Mouse (Mus musculus): ENCODE data around the gene Spred1. TPM values are rescaled to one million over a fixed set of nuclear protein-coding genes. Genes with fewer than 3 reads are reported as not detected.
A peak's percentile ranks its signal among the peaks of the same experiment; 100 is the strongest.
"Not testable (repeated sequence)": the region's sequence is repeated elsewhere in the genome, so short reads cannot be mapped to it uniquely, and the experiment has no call there.

Gene Spred1
- total RNA-seq, 4 experiments from 2014 or later, result 108 to 149 (median 118) TPM

DNA sequence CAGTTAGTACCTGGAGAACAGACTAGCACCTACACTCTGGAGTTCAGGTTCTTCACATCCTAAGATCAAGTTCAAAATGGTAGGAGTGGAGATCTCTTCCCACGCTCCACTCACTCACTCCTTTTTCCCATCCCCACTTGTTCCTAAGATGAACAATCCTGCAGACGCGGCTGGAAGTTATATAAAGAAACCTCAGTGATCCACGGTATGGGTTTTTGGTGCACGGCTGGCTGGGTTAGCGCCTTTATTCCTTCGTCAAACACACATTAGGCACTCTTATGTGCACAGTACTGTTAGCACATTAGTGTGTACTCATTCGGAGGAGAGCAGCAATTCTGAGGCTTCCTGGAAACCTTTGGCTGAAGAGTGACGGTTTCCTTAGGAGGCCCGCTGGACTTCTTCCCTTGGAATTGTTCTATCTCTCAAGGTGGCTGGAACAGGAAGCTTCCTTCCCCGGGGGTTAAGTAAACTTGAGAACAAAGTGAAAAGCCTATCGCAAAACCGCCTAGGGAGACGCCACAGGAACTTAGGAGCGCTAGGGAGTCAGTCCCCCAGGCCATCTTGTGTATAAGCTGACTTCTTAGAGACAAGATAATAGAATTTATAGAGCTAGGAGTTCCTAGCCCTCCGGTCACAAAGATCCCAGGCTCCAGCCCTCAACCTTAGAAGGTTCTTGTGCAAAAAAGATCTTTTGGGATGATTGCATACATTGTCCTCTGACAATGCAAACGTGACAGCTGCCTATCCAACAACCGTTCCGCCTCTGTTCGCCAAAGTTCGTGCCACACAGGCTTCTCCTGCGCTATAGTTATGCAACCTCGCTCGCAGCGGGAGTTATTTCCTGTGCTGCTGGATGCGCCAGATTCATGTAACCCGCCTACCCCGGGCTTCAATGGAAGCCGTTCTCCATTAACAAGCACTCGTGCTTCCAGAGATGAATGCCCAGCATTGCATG lies 1.6 kb upstream of the Spred1 start:
- peak; percentile 78 to 86 for DNase-seq (ENCODE audit: low spot score in 2 of 2)

DNA sequence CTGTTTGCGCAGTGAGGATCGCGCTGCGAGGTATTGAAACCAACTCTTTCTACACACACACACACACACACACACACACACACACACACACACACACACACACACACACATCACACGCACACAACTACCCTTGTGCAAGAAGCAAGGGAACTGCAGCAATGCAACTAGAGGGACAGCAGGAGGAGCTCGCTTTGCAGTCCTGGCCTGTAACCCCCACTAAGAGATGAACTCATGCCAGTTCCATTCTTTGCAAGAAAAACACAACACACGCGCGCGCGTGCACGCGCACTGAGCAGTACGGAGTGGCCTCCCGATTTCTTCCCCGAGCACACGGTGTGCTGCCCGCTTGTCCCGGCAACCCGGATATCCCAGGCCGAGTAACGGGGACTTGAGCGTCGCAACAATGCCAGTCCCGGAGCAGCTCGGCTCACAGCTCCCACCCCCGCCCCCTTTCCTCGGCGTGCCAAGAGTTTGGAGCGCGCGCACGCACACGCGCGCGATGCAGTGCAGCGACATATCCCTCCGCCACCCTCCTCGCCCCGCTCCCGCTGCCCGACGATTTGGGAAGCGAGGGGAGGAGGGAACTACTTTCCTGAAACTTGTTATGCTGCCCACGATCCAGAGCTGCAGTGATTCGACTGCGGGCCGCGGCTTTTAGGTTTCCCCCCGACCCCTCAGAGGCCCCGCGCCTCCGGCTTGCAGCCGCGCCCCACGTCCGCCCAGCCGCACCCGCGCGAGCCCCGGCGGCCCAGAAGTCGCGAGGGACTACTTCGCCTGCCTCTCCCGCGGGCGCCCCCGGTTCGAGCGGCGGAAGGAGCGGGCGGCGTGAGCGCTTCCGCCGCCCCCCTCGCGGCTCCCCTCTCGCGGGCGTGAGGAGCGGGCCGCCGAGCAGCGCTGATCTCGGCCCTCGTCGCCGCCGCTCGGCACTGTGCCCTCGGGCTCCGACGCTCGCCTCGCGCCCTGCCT lies 645 bp upstream of the Spred1 start:
- peak; percentile 87 for DNase-seq (ENCODE audit: low spot score in 2 of 2)

DNA sequence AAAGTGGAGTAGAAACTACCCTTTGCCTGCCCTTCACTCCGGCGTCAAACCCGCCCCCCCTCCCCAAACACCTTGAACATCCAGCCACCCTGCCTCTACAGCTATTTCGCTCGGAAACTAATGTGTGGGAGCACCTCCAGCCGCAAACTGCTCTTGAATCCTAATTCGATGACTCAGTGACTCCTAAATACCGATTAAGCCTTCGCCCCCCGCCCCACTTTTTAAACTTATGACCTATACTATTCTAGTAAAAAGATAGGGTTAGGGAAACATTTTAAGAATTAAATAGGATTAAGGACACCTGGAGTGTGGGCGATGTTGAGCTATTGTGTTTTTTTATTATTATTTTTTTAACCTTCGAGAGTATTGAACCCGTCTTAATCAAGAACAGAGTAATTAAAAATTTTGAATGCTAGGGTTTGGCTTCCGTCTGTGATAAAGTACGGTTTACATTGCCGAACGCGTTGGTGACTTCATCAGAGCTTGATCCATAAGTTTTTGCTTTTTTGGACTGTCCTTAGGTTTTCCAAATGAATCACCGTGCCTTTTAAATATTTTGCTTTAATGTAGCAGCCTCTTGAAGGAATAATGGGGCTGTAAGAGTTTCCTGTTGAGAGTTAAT lies 921 bp downstream of the Spred1 start:
- DNase-seq (ENCODE audit: low spot score in 2 of 2), result no peak

DNA sequence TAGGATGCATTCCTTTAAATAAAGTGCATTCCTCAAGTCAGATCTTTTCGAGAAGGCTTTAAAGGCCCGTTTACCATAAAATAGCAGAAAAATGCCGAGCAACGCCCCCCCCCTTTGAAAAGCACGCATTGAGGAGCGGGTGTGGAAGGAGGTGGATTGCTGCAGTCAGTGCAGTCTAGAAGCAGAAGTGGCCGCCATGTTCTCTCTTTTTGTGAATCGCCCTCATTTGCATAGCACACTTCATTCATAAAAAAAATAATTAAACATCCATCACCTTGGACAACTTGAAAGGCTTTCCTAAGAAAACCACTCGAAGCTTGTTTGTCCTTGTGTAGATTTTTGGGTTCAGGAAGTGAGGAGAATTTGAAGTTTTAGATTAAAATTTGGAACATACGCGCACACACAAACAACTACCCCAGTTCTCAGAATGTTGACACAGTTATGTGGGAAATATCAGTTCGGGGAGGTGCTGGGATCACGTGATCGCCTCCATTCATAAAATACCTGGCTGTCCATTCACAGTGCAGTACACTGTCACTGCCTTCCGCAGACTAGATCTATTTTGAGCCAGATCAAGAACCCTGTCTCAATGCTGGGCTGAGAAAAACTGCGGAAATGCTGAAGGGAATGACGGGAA lies 1.6 kb downstream of the Spred1 start:
- DNase-seq (ENCODE audit: low spot score in 2 of 2), result peak; percentile 18 to 41

DNA sequence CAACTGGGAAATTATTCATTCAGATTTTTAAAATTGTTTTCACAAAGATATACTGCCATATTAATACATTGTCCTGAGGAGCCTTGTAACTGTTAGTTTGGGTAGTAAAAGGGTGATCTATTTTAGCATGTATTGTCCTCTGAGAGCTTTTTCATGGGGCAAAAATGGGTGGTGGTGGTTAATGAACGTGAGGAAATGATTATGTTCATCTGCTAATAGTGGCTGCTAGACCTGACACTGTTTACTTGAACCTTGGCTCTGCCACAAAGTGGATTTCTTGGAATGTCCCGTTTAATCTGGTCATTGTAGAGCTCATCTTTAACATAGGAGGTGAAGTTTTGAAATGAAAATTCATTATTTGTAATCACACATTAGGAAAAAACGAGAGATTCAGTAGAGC lies 2.5 kb downstream of the Spred1 start:
- DNase-seq (ENCODE audit: low spot score in 2 of 2), result no peak

DNA sequence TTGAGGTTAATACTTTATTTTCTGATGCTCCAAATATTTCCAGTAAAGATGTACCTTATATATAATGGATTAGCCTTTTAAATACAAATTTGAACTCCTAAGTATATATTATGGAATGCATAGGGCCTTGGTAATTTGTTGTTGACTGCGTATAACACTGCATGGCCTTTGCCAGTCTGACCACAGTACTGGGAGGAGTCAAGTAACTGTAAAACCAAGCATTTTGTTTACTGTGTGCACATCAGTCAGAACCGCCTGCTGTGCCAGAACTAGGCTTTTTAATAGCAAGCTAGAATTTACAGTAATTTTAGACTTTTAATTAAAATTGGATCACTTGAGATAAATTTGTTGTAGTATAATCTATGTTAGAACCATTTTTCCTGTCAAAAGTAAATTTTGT lies 3.7 kb downstream of the Spred1 start:
- no peak for DNase-seq (ENCODE audit: low spot score in 2 of 2)

DNA sequence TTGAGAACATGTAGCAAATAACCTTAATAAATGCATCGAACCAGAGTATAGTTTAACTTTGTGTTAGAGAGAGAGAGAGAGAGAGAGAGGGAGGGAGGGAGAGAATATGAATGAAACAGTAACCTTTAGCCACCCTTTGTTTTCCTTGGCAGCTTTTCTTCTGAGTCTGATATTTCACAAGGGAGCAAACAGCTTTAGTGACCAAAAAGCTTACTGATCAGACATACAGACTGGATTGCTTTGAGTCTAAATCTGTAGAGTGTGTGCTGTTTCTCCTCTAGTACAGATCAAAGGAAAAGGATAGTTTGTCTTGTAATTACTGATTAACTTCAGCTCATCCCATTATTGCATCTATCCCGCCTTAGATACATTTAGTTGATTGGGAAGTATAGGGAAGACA lies 8.0 kb downstream of the Spred1 start:
- no peak for DNase-seq (ENCODE audit: low spot score in 2 of 2)

DNA sequence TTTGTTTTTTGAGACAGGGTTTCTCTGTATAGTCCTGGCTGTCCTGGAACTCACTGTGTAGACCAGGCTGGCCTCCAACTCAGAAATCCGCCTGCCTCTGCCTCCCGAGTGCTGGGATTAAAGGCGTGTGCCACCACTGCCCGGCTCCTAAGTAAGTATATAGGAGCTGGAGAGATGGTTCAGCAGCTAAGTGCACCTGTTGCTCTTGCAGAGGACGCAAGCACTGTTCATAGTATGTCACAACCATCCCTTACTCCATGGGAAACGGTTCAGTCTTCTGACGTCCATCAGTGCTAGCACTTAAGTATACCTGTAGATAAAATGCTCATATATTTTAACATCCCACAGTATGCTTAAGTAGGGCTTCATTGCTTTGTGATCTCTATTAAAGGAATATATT lies 9.9 kb downstream of the Spred1 start:
- not testable (repeated sequence) for DNase-seq (ENCODE audit: low spot score in 2 of 2)

DNA sequence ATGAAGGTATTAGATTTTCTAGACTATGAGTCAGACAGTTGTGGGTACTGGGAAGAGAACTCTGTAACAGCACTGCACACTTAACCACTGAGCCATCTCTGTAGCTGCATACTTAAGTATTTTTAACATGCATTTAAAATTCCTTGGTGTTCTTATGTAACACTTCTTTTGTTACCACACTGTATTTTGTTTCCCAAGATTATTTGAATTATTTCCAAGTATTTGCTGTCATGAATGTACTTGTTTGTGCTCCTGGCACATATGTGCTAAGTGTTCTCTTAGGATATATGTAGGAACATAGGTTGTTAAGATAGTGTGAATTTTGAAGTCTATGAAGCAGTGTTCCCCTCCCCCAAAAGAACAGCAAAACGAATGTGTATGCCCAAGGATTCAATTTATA lies 10.7 kb downstream of the Spred1 start:
- DNase-seq (ENCODE audit: low spot score in 2 of 2), result no peak

DNA sequence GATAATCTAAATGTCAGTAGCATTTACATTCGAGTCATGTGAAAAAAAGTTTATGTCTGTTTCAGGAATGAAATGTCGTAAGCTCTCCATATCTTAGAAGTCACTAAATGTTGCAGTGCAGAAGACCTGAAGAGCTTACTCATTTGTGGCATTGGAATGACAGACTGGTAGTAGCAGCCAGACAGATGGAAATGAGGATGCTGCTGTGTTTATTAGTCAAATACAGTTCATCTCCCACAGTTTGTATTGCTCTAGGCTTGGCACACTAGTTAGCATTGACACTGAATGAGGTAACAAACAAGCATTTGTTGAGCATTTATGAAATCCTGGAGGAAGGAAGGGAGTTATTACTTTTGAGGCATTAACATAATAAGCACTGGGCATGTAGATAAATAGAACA lies 12.4 kb downstream of the Spred1 start:
- no peak for DNase-seq (ENCODE audit: low spot score in 2 of 2)

DNA sequence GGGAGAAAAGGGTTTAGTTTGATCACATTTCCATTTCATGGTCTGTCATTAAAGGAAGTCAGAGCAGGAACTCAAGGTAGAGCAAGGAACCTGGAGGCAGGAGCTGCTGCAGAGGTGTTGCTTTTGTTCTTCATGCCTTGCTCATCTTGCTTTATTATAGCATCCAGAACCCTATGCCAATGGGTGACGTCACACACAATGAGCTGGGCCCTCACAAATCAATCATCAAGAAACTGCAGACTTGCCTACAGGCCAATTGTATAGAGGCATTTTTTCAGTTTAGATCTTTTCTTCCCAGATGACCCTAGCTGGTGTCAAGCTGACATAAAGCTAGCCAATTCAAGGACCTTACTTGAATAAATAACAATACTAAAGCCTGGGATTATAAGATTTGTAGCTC lies 16.6 kb downstream of the Spred1 start:
- no peak for DNase-seq (ENCODE audit: low spot score in 2 of 2)

DNA sequence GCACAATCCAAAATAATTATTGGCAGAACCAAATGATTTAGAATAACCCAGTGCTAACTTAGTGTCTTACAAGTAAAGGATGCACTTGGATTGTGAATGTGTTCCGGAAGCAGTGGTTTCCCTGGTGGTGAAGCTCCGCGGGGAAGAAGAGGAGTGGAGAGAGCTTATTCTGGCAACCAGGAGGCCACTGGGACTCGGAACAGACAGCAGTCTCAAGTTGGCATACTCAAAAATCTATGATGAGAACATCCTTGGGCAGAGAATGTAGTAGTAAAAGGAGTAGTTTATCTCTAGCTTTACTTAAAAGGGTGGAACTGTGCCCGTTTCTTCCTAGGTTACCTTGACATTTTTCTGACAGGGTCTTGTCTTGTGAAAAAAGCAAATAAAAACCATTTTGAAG lies 17.8 kb downstream of the Spred1 start:
- DNase-seq (ENCODE audit: low spot score in 2 of 2), result no peak

DNA sequence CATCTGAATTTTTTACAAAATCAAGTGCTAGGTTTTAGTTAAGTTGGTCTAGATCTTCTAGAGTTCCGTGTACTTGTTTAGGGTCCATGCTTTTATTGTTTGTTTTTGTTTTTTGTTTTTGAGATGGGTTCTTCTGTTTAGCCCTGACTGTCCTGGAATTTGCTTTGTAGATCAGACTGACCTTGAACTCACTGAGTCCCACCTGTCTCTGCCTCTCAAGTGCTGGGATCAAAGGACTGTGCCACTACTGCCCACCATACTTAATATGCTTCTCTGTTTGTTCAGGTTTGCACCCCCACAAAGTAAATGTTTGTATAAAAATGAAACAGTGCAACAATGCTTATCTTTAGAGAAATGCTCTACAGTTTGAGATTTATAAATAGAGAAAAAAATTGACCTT lies 18.8 kb downstream of the Spred1 start:
- DNase-seq (ENCODE audit: low spot score in 2 of 2), result no peak

DNA sequence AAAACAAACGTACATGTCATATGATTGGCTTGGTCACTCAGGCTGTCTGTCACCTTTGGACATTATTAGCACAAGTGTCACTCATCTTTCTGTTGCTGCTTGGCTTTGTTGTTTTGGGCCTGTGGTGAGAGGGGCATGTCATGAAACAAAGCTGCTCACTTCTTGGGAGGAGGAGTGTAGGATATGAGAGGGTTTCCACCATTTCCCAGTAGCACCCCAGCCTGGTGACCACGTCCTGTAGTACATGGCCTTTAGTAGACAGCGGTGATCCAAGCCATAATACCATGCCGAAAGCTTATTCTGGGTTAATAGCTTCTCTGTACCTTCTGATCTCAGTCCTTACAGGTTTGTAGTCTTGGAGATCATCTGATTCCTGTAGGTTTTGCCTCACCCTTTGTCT lies 21.9 kb downstream of the Spred1 start:
- no peak for DNase-seq (ENCODE audit: low spot score in 2 of 2)

DNA sequence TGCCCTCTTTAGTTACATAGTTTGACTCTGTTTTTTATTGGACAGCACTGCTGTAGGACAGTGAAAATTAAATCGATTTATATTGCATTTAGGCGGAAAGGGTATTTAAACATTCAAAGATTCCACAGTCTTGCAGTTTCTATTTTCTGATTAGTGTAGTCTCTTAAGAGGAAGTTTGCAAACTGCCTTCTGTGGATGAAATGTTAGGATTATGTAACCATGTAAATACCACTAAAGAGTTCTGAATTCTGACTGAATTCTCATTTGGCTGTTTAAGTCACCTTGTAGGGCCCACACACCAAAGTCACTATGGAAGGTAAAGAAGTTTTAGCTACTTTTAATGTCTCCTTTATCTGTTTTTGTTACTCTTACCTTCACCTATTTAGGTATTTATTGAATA lies 24.9 kb downstream of the Spred1 start:
- DNase-seq (ENCODE audit: low spot score in 2 of 2), result no peak

DNA sequence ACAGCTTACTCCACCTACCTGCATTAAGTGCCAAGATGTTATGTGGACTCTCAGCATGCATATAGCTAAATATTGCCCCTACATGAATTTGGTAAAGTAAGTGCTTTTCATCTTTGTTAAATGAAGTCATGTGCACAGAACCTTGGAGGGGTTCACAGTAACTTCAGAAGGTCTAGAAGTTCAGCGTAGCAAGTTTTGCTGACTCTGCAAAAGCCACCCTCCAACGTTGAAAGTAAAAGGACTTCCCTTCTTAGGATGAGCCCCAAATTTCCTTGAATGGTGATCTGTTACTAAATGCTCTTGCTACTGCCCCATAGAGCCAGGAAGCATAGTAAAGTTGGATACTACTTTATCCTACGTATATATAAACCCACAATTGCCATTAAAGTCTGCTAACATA lies 25.4 kb downstream of the Spred1 start:
- no peak for DNase-seq (ENCODE audit: low spot score in 2 of 2)

DNA sequence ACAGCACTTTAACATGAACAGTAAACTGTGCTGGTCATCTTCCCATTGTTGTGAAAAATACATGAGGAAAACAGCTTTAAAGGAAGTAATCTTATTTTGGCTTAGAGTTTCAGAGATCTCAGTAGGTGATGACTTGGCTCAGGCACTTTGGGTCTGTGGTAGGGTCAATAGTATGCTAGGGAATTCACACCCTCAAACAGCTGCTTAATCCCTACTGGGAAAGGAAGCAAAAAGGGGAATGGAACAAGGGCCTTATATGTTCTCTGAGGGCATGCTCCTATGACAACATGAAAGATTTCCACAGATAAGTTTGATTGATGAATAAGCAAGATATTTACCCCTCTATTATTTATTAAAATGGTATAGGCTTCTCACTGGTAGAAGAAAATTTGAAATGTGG lies 31.0 kb downstream of the Spred1 start:
- DNase-seq (ENCODE audit: low spot score in 2 of 2), result no peak

DNA sequence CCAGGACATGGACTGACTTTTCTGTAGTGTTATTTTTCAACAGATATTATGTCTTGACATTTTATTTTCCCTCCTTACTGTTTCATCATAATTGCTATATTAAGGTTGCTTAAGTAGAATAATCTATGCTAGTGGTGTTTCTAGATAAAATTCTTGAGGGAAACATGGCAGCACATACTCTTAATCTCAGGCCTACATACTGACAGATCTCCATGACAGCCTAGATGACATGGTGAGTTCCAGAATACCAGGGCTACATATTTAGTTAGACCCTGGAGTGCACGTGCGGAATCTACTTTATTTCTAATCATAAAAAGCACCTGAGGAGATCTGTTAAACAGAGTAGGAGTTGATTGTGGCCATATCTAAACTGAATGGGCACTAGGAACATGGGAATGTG lies 47.2 kb downstream of the Spred1 start:
- DNase-seq (ENCODE audit: low spot score in 2 of 2), result no peak

DNA sequence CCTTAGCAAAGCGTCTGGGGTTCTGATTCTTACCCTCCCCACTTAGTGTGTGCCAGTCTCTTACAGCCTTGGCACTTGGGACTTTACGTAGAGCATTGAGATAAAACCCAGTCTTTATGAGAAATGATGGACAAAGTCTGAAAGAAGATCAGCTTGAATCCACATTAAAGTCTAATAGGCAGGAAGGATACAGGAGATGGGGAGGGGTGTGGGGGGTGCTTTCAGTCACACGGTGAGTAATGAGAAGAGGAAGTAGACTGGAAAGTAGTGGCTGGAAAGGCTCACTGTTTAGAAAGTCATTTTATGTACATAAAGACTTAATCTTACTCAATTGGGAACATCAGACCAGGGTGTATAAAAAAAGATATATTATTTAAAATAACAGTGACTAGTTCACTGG lies 47.9 kb downstream of the Spred1 start:
- DNase-seq (ENCODE audit: low spot score in 2 of 2), result no peak

DNA sequence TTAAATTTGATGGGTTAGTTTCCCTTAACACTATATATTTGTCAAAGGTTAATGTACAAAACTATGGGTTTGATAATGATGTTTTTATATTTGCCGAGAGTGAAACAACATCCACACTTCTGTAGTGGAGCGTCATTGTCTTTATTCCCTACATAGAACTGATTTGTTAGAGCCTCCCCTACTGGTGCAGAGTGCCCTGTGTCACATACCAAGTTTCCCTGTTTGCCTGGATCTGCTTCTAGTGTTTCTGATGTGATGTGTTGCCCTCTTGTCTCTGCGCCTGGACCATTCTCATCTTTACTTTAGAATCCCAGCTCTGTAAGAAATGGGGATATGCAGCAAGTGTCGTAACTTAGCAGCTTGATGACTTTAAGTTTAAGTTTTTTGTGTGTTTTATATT lies 51.8 kb downstream of the Spred1 start:
- no peak for DNase-seq (ENCODE audit: low spot score in 2 of 2)

DNA sequence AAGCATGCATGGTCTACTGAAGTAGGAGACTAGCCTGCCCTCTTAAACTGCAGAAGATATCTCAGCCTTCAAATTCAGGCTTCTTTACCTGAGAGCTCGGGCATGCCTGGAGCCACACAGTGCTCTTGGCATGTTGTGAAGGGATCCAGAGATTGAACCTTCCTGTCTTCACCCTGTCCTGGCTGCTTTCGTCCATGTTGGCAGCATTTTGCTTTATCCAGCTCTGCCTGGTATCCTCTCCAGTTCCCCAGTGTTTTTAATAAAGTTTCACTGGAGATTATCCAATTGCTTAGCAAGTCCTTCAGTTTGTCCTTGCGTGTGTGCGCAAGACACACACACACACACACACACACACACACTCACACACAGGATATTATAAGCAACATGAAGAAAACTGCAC lies 54.9 kb downstream of the Spred1 start:
- no peak for DNase-seq (ENCODE audit: low spot score in 2 of 2)

Data from left cerebral cortex, adult 8-10 months (tissue).